Mouse (Mus musculus) erythroid progenitor cell, adult 5-6 weeks (primary cell): ENCODE measurements around the gene Dmkn. TPM values are rescaled to one million over a fixed set of nuclear protein-coding genes. Genes with fewer than 3 reads are reported as not detected.
"Not testable (repeated sequence)": the region's sequence is repeated elsewhere in the genome, so short reads cannot be mapped to it uniquely, and the experiment has no call there.

Experiments used
- ATAC-seq: replicated peaks from 2 replicates; pipeline ENCODE4 v1.8.0; 2016; ENCODE audit warnings: moderate number of reproducible peaks, mild to moderate bottlenecking, moderate TSS enrichment, inconsistent platforms; ENCODE audit not compliant: poor library complexity, low FRiP score, severe bottlenecking
- total RNA-seq, 2 experiments: library from RNA; stranded (forward) in 1 of 2; stranded (reverse) in 1 of 2; fragments of 150-400 nt in 1 of 2; fragments of 186-747, 209-891 nt in 1 of 2; gene quantifications; 2 replicates each; pipeline versions ENCODE4 v1.2.3 to v1.2.4; 2015 to 2017; ENCODE audit warnings: low replicate concordance in 2 of 2

Gene Dmkn
- total RNA-seq, 2 experiments from 2014 or later: 1.7 to 9.7 TPM

DNA sequence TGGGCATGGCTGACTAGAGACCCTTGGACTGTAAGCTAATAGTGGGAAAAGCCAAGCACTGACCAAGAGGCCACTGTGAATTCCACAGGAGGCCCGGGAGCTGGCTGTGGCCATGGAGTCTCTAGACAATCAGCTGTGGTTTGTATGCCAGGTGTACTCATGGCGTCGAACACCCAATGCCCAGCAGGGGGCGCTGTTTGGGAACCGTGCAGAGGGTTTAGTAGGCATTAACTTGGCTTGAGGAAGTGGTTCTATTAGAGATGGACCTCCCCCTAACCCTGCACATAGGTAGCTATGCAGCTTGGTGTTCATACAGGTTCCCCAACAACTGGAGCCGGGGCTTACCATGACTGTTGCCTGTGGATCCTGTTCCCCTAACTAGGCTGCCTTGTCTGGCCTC is 42.4 kb downstream of the Dmkn start:
- no peak for ATAC-seq

DNA sequence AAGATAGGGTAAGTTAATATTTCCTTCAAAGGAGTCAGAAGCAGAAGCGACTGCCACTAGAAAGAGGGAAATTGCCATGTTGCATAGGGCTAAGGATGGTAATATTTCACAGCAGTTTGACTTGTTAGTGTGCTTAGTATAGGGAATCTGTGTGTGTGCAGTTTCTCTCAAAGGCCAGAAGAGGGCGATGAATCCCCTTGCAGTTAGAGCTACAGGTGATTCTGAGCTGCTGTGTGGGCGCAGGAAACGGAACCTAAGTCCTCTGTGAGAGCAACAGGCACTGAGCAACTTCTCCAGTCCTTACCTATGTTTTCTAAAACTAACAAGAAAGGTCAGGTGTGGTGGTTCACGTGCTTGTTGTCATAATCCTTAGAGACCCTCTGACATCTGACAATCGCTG is 46.8 kb downstream of the Dmkn start:
- no peak for ATAC-seq

DNA sequence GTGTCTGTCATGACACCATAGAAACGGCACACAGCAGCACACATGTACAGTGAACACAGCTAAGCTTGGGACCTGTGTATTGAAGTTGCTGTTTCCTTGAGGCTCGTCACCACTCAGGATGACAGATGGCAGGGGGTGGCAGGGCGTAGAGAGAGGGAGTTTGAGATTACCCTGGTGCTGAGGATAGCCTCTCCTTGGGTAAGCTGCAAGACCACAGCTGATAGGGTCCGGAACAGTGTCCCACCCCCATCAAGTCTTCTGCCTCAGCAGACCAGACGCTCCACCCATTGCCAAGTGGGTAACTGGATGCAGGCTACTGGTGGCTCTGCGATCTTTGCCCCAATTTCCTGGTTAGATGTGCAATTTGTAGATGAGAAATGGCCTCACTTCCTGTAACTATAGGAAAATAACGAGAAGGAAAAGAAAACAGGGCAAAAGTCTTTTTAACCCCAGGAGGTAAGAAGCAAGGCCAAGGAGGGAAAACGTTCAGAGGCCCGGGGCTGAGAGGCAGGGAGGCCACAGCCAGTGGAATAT is 48.3 kb downstream of the Dmkn start:
- no peak for ATAC-seq

DNA sequence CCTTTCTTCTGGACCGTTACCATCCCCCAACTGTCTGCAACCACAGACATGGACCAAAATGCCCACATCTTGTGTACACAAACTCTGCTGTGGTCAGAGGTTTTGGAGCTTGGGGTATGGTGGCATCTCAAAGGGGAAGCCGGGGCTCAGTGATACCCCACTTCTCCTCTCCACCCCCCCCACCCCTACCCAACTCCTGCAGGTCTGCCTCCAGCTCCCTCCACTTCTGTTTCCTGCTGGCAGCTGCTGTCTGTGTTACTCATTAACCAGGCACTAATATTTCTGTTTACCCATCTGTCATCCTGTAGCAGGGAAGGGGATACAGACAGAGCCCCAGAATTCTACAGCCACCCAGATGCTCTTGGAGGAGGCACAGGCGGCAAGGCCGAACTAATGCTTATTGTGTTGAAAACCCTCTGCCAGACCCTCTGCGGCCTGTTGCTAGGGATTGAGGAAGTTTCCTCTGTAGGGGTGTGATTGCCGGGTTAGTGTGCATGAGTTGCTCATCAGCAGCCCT is 48.8 kb downstream of the Dmkn start:
- ATAC-seq: no peak

DNA sequence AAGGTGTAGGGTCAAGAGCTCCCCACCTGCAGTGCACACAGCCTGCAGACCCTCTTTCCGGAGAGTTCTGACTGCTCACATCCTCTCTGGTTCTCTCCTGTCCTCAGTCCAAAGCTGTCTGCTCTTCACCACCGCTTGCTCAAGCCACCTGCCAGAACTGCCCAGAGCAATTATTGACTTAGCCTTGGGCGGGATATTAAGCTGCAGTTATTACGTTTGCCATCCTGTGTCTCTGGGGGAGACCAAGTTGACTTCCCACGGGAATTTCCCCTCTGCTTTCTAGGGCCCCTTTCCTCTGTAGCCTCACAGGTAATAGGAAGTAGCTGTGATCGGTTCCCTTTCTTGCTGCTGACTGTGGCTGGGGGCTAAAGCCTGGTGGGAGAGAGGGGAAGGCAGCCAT is 56.6 kb downstream of the Dmkn start:
- no peak for ATAC-seq

DNA sequence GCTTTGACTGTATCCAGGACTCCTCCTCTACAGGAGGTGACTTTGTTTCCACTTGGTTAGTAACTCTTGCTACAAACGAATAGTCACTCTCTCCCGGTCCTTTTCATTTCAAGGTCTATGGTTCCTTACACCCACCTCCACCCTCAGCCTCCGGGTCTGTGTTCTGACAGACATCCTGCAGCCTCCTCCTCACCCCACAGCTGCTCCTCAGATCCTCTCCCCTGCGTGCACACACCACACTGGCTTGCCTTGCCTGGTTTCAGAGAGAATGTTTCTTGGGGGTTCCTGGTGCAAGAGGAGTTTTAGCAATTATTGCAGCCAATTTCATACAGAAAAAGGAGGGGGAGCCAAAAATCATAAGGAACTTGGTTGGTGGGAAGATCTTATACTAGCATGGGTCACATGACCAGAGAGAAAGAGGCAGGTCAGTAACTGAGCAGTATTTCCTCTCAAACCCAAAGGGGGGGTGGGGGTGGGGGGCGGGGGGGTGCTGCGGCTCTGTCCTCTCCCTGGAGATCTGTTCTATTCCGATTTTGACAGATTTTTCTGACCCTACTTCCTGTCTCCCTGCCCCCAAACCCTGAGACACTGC is 57.4 kb downstream of the Dmkn start:
- ATAC-seq: no peak

DNA sequence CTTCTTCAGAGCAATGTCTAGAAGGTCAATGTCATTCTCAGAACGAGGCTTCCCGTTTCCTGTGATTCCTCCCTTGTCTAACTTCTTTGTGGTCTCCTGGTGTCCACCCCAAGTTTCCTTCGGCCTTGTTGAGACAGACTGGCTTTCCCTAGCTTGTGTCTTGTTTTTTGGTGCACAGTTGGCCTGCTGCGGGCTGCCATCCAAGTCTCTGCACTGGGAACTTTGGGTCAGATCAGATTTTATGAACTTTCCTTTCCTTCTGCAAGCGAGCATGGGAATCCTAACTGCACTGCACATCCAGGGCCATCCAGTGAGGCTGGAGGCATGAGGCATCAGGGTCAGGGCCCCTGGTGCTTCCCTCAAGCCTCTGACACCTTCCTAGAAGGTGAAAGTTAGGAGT is 58.0 kb downstream of the Dmkn start:
- ATAC-seq: no peak

DNA sequence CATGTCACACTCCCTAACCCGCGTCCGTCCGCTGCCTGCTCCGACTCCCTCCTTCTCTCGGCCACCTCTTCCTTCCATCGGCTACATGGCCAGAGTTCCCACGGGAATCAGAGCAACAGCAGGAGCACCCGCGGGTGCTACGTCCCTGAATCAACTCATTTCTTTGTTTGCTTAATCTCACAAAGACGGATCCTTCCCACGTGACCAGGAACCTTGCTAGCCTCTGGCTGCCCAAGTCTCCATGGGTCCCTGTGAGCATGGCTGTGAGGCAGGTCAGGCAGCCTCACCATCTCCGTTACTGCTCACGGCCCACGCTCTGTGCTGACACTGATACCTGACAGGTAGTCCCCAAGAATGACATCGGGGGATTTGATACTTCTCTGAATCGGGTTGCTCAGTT is 60.1 kb downstream of the Dmkn start, which contains the start of gene Ffar2:
TSS of gene Ffar2 (minus strand) at position 101 of the 400 bp plus-strand sequence.
- no peak for ATAC-seq

DNA sequence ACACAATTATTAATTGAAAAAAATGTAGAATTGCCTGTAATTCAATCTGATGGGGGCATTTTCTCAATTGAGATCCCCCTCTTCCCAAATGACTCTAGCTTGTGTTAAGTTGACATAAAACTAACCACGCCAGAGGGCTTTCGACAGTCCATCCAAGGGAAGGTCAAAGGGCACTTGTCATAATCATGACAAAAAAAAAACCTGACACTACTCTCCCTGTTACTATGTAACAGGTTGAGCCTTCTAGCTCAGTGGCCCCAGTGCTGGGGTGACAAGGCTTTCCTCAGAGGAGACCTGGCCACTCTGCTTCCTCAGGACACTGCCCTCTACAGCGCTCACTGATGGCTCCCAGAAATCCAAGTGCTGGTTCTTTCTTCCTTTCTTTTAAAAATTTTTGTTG is 60.8 kb downstream of the Dmkn start:
- no peak for ATAC-seq

DNA sequence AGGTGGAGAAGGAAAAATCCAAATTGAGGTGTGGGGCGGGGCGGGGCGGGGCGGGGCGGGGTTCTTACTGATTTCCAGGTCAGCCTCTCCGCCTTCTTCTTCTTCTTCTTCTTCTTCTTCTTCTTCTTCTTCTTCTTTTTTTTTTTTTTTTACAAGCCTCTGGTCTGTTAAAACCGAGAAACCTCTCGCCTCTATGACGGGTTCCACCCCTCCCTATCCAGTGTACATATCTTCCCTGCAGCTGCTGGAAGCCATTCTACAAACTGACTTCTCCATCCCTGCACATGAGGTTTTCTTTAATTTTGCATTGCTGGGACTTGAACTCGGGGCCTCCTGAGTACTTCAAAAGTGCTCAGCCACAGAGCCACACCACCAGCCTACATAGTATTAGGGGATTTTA is 63.1 kb downstream of the Dmkn start:
- no peak for ATAC-seq

DNA sequence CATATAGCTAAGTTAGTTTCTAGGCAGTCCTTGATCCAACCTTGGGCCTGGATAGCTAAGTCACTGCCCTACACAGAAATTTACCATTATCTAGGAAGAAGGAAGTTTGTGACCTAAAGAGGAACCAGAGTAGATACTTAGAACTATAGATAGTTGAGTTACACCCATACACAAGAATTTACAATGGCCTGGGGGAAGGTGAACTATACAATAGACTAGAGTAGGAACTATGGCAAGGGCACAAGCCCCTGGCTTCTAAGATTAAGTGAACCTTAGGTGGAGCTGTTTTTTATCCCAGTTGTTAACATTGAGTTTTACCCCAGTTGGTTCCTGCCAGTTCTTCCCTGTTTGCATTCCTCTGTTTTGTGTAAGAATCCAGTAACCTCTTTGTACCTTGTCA is 65.3 kb downstream of the Dmkn start:
- ATAC-seq: not testable (repeated sequence)

DNA sequence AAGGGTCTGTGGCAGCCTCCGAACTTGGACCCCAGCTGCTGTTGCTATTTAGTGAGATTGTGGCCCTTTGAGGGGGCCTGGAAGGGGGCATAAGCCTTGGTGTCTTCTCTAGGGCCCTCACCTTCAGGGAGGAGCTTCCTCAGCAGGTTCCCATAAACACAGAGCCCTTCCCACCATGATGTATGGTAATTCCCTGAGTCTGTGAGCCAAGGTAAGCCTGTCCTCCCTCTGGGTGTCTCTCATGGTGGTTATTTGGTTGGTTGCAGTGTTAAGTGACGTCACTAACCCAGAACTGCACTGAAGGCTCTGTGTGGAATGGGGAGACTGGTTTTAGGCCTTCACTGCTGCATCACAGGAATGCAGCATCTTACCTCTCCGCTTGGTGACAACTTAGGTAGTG is 65.9 kb downstream of the Dmkn start:
- ATAC-seq: no peak

Other genes with a start within 250 kb of the Dmkn start
Only the 30 nearest of the 32 such genes appear.
- 16.8 and 24.5 TPM in 2 replicates for gene Proser3, start 211.5 kb upstream of the Dmkn start, total RNA-seq (2015; ENCODE audit: low replicate concordance)
- 10.9 and 18.1 TPM in 2 replicates for gene Proser3, start 211.5 kb upstream of the Dmkn start, total RNA-seq (2017; ENCODE audit: low replicate concordance)
- 31.4 and 56.2 TPM in 2 replicates for gene Lin37, start 203.9 kb upstream of the Dmkn start, total RNA-seq (2015; ENCODE audit: low replicate concordance)
- gene Lin37, start 203.9 kb upstream of the Dmkn start, total RNA-seq (2017; ENCODE audit: low replicate concordance): 12.5 and 22.3 TPM in 2 replicates
- 8.4 and 43.6 TPM in 2 replicates for gene U2af1l4, start 200.5 kb upstream of the Dmkn start, total RNA-seq (2015; ENCODE audit: low replicate concordance)
- 40.8 and 59.9 TPM in 2 replicates for gene U2af1l4, start 200.5 kb upstream of the Dmkn start, total RNA-seq (2017; ENCODE audit: low replicate concordance)
- gene Gm49396, start 200.4 kb upstream of the Dmkn start, total RNA-seq (2015; ENCODE audit: low replicate concordance): 3.2 and 4.2 TPM in 2 replicates
- gene Gm49396, start 200.4 kb upstream of the Dmkn start, total RNA-seq (2017; ENCODE audit: low replicate concordance): 6.8 and 7.2 TPM in 2 replicates
- 67.4 and 73.8 TPM in 2 replicates for gene Psenen, start 200.1 kb upstream of the Dmkn start, total RNA-seq (2015; ENCODE audit: low replicate concordance)
- gene Psenen, start 200.1 kb upstream of the Dmkn start, total RNA-seq (2017; ENCODE audit: low replicate concordance): 32.9 and 98.7 TPM in 2 replicates
- 5.4 and 24.7 TPM in 2 replicates for gene Igflr1, start 198.3 kb upstream of the Dmkn start, total RNA-seq (2015; ENCODE audit: low replicate concordance)
- gene Igflr1, start 198.3 kb upstream of the Dmkn start, total RNA-seq (2017; ENCODE audit: low replicate concordance): 3.3 TPM in 1 of 2 replicates, not detected in the other
- 155 and 163 TPM in 2 replicates for gene Kmt2b, start 175.0 kb upstream of the Dmkn start, total RNA-seq (2015; ENCODE audit: low replicate concordance)
- gene Kmt2b, start 175.0 kb upstream of the Dmkn start, total RNA-seq (2017; ENCODE audit: low replicate concordance): 47.9 and 48.0 TPM in 2 replicates
- not detected in 2 replicates for gene Zbtb32, start 164.8 kb upstream of the Dmkn start, total RNA-seq (2015; ENCODE audit: low replicate concordance)
- 0.39 TPM in 1 of 2 replicates, not detected in the other for gene Zbtb32, start 164.8 kb upstream of the Dmkn start, total RNA-seq (2017; ENCODE audit: low replicate concordance)
- gene Upk1a, start 150.9 kb upstream of the Dmkn start, total RNA-seq (2015; ENCODE audit: low replicate concordance): not detected in 2 replicates
- 2.7 TPM in 1 of 2 replicates, not detected in the other for gene Upk1a, start 150.9 kb upstream of the Dmkn start, total RNA-seq (2017; ENCODE audit: low replicate concordance)
- gene Cox6b1, start 137.6 kb upstream of the Dmkn start, total RNA-seq (2015; ENCODE audit: low replicate concordance): 152 and 165 TPM in 2 replicates
- gene Cox6b1, start 137.6 kb upstream of the Dmkn start, total RNA-seq (2017; ENCODE audit: low replicate concordance): 128 and 263 TPM in 2 replicates
- gene Etv2, start 127.9 kb upstream of the Dmkn start, total RNA-seq (2015; ENCODE audit: low replicate concordance): not detected in 2 replicates
- gene Etv2, start 127.9 kb upstream of the Dmkn start, total RNA-seq (2017; ENCODE audit: low replicate concordance): not detected in 2 replicates
- gene Rbm42, start 113.4 kb upstream of the Dmkn start, total RNA-seq (2015; ENCODE audit: low replicate concordance): 35.0 and 44.9 TPM in 2 replicates
- gene Rbm42, start 113.4 kb upstream of the Dmkn start, total RNA-seq (2017; ENCODE audit: low replicate concordance): 11.4 and 26.3 TPM in 2 replicates
- gene Haus5, start 98.8 kb upstream of the Dmkn start, total RNA-seq (2015; ENCODE audit: low replicate concordance): 49.9 and 51.5 TPM in 2 replicates
- gene Haus5, start 98.8 kb upstream of the Dmkn start, total RNA-seq (2017; ENCODE audit: low replicate concordance): 45.6 and 50.1 TPM in 2 replicates
- not detected in 2 replicates for gene Pmis2, start 92.2 kb upstream of the Dmkn start, total RNA-seq (2015; ENCODE audit: low replicate concordance)
- gene Pmis2, start 92.2 kb upstream of the Dmkn start, total RNA-seq (2017; ENCODE audit: low replicate concordance): not detected in 2 replicates
- not detected in 2 replicates for gene 2200002J24Rik, start 64.8 kb upstream of the Dmkn start, total RNA-seq (2015; ENCODE audit: low replicate concordance)
- not detected in 2 replicates for gene 2200002J24Rik, start 64.8 kb upstream of the Dmkn start, total RNA-seq (2017; ENCODE audit: low replicate concordance)
- 4.0 TPM in 1 of 2 replicates, not detected in the other for gene Atp4a, start 51.5 kb upstream of the Dmkn start, total RNA-seq (2015; ENCODE audit: low replicate concordance)
- not detected in 2 replicates for gene Atp4a, start 51.5 kb upstream of the Dmkn start, total RNA-seq (2017; ENCODE audit: low replicate concordance)
- gene Tmem147, start 34.2 kb upstream of the Dmkn start, total RNA-seq (2015; ENCODE audit: low replicate concordance): 5.4 and 21.0 TPM in 2 replicates
- gene Tmem147, start 34.2 kb upstream of the Dmkn start, total RNA-seq (2017; ENCODE audit: low replicate concordance): 5.1 and 11.2 TPM in 2 replicates
- gene Gapdhs, start 20.1 kb upstream of the Dmkn start, total RNA-seq (2015; ENCODE audit: low replicate concordance): not detected in 2 replicates
- gene Gapdhs, start 20.1 kb upstream of the Dmkn start, total RNA-seq (2017; ENCODE audit: low replicate concordance): not detected in 2 replicates
- gene Sbsn, start 12.3 kb upstream of the Dmkn start, total RNA-seq (2015; ENCODE audit: low replicate concordance): not detected in 2 replicates
- gene Sbsn, start 12.3 kb upstream of the Dmkn start, total RNA-seq (2017; ENCODE audit: low replicate concordance): not detected in 2 replicates
- not detected in 2 replicates for gene Krtdap, start 24.1 kb downstream of the Dmkn start, total RNA-seq (2015; ENCODE audit: low replicate concordance)
- gene Krtdap, start 24.1 kb downstream of the Dmkn start, total RNA-seq (2017; ENCODE audit: low replicate concordance): not detected in 2 replicates
- 2.2 and 7.1 TPM in 2 replicates for gene Ffar2, start 60.0 kb downstream of the Dmkn start, total RNA-seq (2015; ENCODE audit: low replicate concordance)
- gene Ffar2, start 60.0 kb downstream of the Dmkn start, total RNA-seq (2017; ENCODE audit: low replicate concordance): 3.1 and 6.0 TPM in 2 replicates
- gene Ffar3, start 92.4 kb downstream of the Dmkn start, total RNA-seq (2015; ENCODE audit: low replicate concordance): not detected in 2 replicates
- not detected in 2 replicates for gene Ffar3, start 92.4 kb downstream of the Dmkn start, total RNA-seq (2017; ENCODE audit: low replicate concordance)
- gene Ffar1, start 97.8 kb downstream of the Dmkn start, total RNA-seq (2015; ENCODE audit: low replicate concordance): not detected in 2 replicates
- not detected in 2 replicates for gene Ffar1, start 97.8 kb downstream of the Dmkn start, total RNA-seq (2017; ENCODE audit: low replicate concordance)
- gene Cd22, start 116.6 kb downstream of the Dmkn start, total RNA-seq (2015; ENCODE audit: low replicate concordance): 2.9 and 3.6 TPM in 2 replicates
- 1.0 and 3.3 TPM in 2 replicates for gene Cd22, start 116.6 kb downstream of the Dmkn start, total RNA-seq (2017; ENCODE audit: low replicate concordance)
- gene Mag, start 151.1 kb downstream of the Dmkn start, total RNA-seq (2015; ENCODE audit: low replicate concordance): not detected in 2 replicates
- not detected in 2 replicates for gene Mag, start 151.1 kb downstream of the Dmkn start, total RNA-seq (2017; ENCODE audit: low replicate concordance)
- not detected in 2 replicates for gene Hamp2, start 160.9 kb downstream of the Dmkn start, total RNA-seq (2015; ENCODE audit: low replicate concordance)
- not detected in 2 replicates for gene Hamp2, start 160.9 kb downstream of the Dmkn start, total RNA-seq (2017; ENCODE audit: low replicate concordance)
- not detected in 2 replicates for gene Hamp, start 180.3 kb downstream of the Dmkn start, total RNA-seq (2015; ENCODE audit: low replicate concordance)
- not detected in 2 replicates for gene Hamp, start 180.3 kb downstream of the Dmkn start, total RNA-seq (2017; ENCODE audit: low replicate concordance)
- 75.9 and 78.6 TPM in 2 replicates for gene Usf2, start 193.0 kb downstream of the Dmkn start, total RNA-seq (2015; ENCODE audit: low replicate concordance)
- gene Usf2, start 193.0 kb downstream of the Dmkn start, total RNA-seq (2017; ENCODE audit: low replicate concordance): 121 and 139 TPM in 2 replicates
- gene Lsr, start 209.7 kb downstream of the Dmkn start, total RNA-seq (2015; ENCODE audit: low replicate concordance): not detected in 2 replicates
- 1.0 TPM in 1 of 2 replicates, not detected in the other for gene Lsr, start 209.7 kb downstream of the Dmkn start, total RNA-seq (2017; ENCODE audit: low replicate concordance)
- not detected in 2 replicates for gene Fam187b, start 210.0 kb downstream of the Dmkn start, total RNA-seq (2015; ENCODE audit: low replicate concordance)
- not detected in 2 replicates for gene Fam187b, start 210.0 kb downstream of the Dmkn start, total RNA-seq (2017; ENCODE audit: low replicate concordance)